Mouse (Mus musculus): ENCODE data around the gene Ezr.

- no peak for TF ChIP-seq CTCF (IDR thresholded peaks at IDR 0.05; ENCODE audit: insufficient read depth, low read length)
- no peak for TF ChIP-seq POLR2A (IDR thresholded peaks at IDR 0.05; ENCODE audit: borderline replicate concordance, extremely low read depth, low read depth, low read length)
Observed at GRCm38 (mm10) chr17:6767771-6768170, 14.8 kb downstream of the Ezr start.

Data from lung, adult 2 months (tissue).